Mouse (Mus musculus) liver, adult (tissue): ENCODE results near the gene Tfr2.

Experiments
- GATA4 ChIP-seq: IDR thresholded peaks from 2 replicates; pipeline ENCODE4 v1.6.1; 2014; ENCODE audit warnings: mild to moderate bottlenecking, low read length; ENCODE audit not compliant: insufficient replicate concordance

The Tfr2 gene

DNA sequence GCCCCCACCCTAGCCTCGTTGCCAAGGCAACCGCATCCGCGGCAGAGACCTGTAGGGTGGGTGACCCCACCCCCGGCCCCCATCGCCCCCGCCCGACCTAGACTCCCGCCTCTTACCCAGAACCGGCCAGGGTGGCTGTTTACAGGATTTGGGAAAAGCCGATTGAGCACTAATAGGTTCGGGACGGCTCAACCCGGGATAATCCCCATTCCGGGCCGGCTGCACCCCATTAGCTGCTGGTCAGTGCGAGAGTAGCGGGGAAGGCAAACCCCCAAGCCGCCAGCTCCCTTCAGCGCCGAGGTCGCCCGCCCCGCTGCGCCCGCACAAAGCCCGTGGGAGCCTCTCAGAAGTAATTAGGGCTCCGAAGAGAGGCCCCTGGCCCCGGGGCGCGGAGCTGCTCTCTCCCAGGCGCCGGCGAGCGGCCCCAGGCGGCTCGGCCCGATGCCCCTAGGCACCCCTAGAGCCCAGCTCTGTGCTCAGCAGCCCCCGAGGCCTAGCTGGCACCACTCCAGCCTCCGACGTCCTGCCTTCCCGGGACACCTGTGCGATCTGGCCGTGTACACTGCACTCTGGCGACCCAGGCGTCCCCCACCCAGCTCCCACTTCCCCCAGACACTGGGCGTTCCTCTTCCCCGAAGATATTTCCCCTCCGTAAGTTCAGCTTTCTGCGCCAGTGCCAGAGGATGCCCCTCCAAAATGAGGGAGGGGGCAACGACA is 38.1 kb upstream of the Tfr2 start:
- no peak for TF ChIP-seq GATA4

DNA sequence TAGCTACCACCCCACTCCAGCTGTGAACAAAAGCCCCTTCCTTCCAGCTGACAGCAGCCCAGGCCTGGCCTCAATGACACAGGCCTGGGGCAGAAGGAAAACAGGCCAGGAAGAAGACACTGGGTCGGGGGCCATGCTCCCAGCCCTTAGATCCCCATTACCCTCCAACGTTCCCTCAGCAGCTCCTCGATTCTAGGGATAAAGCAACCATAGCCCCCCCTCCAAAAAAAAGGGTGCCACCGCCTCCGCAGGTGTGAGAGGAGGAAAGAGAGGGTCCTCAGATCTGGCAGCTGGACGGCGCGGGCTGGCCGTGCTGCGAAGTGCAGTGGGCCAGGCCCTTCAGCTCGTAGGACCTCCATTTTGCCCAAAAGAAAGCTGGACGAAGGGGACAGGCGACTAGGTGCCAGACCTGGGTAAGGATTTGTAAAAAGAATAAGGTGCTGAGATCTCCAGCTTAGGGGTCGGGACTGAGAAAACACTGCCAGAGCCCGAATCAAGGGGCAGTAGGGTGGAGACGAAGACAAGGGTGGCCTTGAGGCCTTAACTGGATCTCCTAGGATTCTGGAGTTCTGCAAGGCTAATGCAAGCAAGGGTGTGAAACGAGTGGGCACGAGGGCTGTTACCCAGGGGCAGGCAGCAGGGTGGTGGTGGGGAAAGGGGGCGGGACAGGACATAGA is 37.4 kb upstream of the Tfr2 start:
- no peak for TF ChIP-seq GATA4

DNA sequence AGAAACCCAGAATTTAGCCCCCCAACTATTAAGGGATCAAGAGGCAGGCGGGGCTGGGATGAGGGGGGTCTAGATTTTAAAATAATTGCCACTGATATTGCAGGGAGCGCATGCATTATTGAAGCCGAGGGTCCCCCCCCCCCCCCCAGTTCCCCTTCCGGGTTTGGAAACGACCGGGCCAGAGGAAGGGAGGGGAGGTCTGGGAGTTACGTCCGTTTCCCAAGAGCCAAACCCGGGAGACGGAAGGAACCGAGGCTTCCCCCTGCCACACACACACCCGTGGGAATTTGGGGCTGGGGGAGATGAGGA is 36.9 kb upstream of the Tfr2 start:
- TF ChIP-seq GATA4 = no peak

DNA sequence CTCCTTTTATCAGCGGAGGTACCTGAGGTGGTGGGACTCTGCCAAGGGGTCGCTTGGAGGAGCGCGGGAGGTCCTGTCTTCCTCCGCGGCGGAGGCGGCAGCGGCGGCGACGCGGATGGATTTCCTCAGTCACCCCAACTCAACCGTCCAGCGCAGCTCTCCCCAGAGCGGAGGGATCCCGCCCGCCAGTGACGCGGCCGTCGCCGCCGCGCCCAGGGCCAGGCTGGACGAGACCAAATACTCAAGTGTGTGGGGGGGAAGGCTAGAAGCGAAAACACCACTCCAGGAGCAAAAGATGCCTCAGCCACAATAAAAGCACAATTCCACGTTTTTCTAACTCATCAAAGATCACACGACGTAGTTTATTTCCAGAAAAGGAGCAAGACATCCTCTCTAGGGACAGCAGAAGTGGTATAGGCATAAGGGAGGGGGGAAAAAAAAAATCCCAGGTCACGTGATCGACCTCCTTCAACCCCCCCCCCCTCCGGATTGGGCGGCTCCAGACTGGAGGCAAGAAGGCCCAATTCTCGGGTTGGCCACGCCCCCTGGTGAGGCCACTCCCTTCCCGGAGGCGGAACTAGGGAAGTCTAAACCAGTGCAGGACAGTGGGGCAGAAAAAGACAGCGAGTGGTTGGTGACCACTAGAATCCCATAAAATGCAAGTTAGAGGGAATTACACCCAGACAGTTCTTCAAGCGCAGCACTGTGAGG is 36.4 kb upstream of the Tfr2 start, which contains the start of the genes Epo and Gnb2:
Gene Epo (minus strand): TSS at position 126 of the 711 bp plus-strand sequence.
Gene Gnb2 (minus strand): TSS at position 394 of the 711 bp plus-strand sequence.
- peak; percentile 38; the same call in 1 of the 2 replicates for TF ChIP-seq GATA4

DNA sequence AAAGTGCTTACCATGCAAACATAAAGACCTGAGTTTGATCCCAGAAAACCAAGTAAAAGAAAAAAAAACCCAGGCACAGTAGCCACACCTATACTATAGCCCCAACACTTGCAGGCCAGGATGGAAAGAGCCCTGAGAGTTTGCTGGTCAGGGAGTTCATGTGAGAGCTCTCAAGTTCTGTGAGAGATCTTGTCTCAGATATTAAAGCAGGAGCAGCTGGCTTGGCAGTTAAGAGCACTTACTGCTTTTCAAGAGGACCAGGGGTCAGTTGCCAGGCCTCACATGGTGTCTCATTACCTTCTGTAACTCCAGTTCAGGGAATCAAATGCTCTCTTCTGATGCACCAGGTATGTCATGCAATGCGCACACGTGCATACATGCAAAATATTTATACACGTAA is 34.9 kb upstream of the Tfr2 start:
- TF ChIP-seq GATA4 = no peak

DNA sequence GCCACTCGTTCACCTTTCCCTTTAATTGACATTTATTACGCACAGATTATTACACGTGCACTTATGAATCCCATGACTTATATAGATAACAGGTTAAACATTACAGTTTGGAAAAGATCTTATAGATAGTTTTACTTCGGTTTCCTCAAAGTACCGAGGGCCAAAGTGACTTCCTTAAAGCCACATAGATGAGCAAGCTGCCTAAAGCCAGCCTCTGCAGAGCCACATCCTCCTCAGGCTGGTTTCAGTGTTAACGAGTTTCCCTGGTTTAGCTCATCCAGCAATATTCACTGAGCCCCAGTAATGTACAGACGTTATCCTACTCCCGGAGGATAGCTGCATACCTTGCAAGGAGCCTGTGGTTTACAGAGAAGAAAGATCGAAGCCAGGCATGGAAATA is 34.3 kb upstream of the Tfr2 start:
- no peak for TF ChIP-seq GATA4

DNA sequence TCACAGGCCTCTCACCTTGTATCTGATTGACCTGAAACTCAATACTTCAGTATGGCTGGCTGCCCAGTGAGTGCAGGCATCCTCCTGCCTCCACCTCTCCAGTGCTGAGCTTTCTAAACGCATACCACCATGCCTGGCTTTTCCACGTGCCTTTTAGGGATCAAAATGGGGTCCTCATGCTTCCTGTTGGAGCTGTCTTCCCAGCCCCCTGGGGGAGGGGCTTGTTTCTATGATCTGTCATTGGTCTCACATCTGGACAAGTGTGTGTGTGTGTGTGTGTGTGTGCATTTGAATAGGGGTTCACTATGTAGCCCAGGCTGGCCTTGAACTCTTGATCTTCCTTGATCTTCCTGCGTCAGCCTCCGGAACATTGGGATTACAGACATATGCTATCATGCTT is 32.2 kb upstream of the Tfr2 start:
- no peak for TF ChIP-seq GATA4

DNA sequence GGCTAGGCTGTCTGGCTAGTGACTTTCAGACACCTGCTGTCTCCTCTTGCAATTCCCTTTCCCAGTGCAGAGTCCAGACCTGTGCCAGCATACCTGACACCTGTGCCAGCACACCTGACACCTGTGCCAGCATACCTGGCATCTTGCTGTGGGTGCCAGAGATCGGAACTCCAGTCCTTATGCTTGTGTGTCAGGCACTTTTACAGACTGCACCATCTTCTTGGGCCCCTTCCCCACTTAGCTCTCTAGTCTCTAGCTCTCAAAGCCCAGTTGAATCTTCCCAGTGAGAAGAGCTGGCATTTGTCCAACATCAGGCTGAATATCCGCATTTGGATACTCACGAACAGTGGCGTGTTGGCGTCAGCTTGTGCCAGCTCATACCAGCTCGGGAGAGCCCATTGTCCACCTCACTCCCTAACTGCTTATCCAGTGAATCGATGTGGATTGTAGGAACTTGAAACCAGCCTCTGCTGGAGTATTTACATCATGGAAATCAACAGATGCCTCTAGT is 30.3 kb upstream of the Tfr2 start:
- TF ChIP-seq GATA4 = no peak

DNA sequence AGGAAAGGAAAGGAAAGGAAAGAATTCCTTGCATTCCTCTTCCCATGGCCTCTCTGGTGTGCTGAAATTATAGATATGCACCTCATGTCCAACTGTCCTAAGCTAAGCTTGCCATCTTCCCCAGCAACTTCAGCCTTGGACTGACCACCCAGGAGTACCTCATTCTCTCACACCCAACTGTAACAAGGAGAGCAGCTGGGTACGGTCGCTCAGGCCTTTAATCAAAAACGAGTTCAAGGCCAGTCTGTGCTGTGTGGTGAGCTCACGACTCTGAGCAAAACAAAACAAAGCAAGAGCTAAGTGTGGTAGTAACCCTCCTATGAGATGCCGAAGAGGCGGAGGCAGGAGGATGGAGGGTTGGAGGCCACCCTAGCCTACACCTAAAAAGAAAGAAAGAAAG is 28.6 kb upstream of the Tfr2 start:
- no peak for TF ChIP-seq GATA4

DNA sequence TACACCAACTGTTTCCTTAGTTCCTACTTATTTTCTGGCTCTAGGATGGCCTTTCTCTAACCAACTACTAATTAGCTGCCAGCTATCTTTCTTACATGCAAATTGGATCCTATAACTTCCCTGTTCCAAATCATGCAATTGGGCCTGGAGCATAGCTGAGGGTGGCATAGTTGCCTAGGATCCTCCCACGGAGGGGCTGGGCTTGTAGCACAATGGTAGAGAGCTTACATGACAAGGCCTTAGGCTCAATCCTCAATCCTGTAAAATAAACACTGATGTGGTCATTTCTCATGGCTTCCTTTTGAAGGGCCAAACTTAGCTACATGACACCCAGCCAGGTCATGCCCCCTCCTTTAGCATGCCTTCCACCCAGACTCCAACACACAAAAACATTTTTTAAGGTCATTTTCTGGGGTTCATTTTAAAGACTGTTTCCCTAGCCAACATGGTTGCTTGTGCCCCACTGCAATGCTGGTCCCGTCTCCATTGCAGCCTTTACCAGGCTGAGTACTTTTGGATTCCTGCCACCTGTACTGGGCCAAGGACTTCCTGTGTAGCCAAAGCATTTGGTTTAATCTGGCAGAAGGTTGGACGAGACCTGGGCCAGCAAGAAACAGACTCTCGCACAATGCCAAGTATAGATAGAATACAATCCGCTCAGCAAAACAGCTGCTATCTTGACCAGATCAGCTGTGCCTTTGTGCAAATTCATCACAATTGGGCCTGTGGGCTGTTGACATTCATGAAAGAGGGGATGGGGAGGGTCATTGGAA is 27.7 kb upstream of the Tfr2 start:
- TF ChIP-seq GATA4 = no peak

DNA sequence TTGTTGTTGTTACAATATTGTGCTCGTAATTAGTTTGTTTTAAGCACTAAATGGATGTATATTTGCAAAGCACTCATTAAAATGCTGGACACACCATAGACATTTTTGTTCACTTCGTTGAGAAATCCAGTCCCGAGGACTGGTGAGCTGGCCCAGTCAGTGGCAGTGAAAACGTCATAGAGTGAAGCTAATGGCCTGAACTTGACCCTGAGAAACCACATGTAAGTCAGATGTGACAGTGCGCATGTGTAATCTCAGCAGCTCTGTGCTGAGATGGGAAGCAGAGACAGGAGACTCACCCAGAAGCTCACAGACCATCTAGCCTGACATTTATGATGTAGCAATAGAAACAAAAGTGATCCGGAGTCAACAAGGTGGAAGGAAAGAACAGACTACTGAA is 24.7 kb upstream of the Tfr2 start:
- no peak for TF ChIP-seq GATA4

DNA sequence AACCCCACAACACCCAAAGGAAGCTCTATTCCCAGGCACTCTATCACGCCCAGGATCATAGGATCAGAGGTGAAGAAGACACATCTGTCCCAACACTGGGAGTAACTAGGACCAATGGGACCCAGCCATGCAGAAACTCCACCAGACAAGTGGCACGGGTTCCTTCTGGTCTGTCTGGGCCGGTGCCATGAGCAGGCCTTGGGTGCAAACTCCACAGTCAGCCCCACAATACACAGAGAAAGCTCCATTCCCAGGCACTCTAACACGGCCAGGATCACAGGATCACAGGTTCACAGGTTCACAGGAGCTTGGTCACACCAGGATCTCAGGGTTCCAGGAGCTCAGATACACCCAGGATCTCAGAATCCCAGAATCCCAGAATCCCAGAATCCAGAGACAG is 24.0 kb upstream of the Tfr2 start:
- no peak for TF ChIP-seq GATA4

DNA sequence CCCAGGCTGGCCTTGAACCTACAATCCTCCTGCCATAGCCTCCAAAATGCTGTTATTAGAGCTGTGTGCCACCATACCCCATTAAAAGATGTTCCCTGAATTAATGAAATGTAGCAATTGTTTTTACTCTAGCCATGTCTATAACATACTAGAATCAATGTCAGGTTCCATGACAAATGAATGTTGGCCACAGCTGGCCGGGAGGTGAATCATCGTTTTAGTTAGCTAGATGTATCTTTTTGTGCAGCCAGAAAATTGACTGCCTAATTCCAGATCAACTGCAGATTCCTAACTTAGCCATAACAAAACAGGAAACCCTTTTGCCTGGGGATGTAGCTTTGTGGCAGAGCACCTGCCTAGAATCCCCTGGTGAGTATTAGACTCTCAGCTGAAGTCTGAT is 19.8 kb upstream of the Tfr2 start:
- no peak for TF ChIP-seq GATA4

DNA sequence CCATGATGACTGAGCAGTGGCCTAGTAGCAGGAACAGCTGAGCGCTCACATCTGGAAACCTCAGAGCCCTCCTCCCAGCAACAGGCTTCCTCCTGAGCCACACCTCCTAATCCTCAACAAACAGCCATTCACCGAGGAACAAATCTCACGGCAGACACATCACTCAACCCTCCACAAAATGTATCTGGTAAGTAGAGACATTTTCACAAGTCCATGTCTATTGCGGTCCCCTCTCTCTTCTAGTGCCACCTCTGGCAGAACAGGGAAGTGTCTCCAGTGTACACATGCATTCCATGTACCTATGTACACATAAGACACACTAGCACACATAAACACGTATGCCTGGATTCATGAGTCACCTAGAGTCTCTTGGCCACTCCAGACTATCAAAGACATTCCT is 18.5 kb upstream of the Tfr2 start:
- TF ChIP-seq GATA4 = no peak

DNA sequence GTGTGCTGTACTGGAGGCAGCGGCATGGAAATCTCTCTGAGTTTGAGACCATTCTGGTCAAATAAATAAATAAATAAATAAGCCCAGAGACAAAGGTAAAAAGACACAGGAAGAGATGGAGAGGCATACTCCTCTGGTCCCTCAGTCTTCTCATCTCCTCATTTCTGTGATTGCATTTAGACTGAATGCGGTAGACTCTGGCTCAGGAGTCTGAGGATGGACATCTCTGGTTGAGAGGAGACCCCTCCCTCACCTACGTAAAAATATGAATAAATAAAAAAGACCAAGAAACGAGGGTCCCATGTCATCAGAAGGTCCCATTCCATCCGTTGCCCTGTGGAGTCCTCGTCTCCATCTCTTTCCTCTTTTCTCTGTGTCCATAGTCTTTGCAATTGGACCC is 16.6 kb upstream of the Tfr2 start:
- no peak for TF ChIP-seq GATA4
